Mouse (Mus musculus): ENCODE measurements around the gene Ccl17. TPM values are rescaled to one million over a fixed set of nuclear protein-coding genes. Genes with fewer than 3 reads are reported as not detected.

The Ccl17 gene
- polyA plus RNA-seq, 1 experiment from 2014 or later = 0.32 TPM

Other genes starting within 250 kb of the Ccl17 start
- gene Rspry1, start 208.5 kb upstream of the Ccl17 start, polyA plus RNA-seq (2015; fragmentation: Nextera tagmentation; extraction: Ambion mirVana) = 33.7 and 35.2 TPM in 2 replicates
- gene Fam192a, start 208.5 kb upstream of the Ccl17 start, polyA plus RNA-seq (2015; fragmentation: Nextera tagmentation; extraction: Ambion mirVana) = 55.4 and 59.8 TPM in 2 replicates
- 147 TPM in 2 replicates for gene Arl2bp, start 143.9 kb upstream of the Ccl17 start, polyA plus RNA-seq (2015; fragmentation: Nextera tagmentation; extraction: Ambion mirVana)
- 3.5 and 3.6 TPM in 2 replicates for gene Pllp, start 114.2 kb upstream of the Ccl17 start, polyA plus RNA-seq (2015; fragmentation: Nextera tagmentation; extraction: Ambion mirVana)
- 0.06 TPM in 2 replicates for gene Ccl22, start 64.9 kb upstream of the Ccl17 start, polyA plus RNA-seq (2015; fragmentation: Nextera tagmentation; extraction: Ambion mirVana)
- gene Cx3cl1, start 38.4 kb upstream of the Ccl17 start, polyA plus RNA-seq (2015; fragmentation: Nextera tagmentation; extraction: Ambion mirVana) = 6.2 and 8.3 TPM in 2 replicates
- gene Coq9, start 27.9 kb downstream of the Ccl17 start, polyA plus RNA-seq (2015; fragmentation: Nextera tagmentation; extraction: Ambion mirVana) = 63.0 and 68.0 TPM in 2 replicates
- 104 and 105 TPM in 2 replicates for gene Ciapin1, start 27.9 kb downstream of the Ccl17 start, polyA plus RNA-seq (2015; fragmentation: Nextera tagmentation; extraction: Ambion mirVana)
- 161 and 164 TPM in 2 replicates for gene Polr2c, start 47.0 kb downstream of the Ccl17 start, polyA plus RNA-seq (2015; fragmentation: Nextera tagmentation; extraction: Ambion mirVana)
- 40.4 and 45.7 TPM in 2 replicates for gene Dok4, start 65.9 kb downstream of the Ccl17 start, polyA plus RNA-seq (2015; fragmentation: Nextera tagmentation; extraction: Ambion mirVana)
- 28.7 and 29.3 TPM in 2 replicates for gene Ccdc102a, start 107.6 kb downstream of the Ccl17 start, polyA plus RNA-seq (2015; fragmentation: Nextera tagmentation; extraction: Ambion mirVana)
- gene Adgrg5, start 113.2 kb downstream of the Ccl17 start, polyA plus RNA-seq (2015; fragmentation: Nextera tagmentation; extraction: Ambion mirVana) = 0.29 and 0.36 TPM in 2 replicates
- gene Adgrg1, start 164.3 kb downstream of the Ccl17 start, polyA plus RNA-seq (2015; fragmentation: Nextera tagmentation; extraction: Ambion mirVana) = 35.4 and 35.6 TPM in 2 replicates
- 4.3 and 5.2 TPM in 2 replicates for gene Adgrg3, start 207.2 kb downstream of the Ccl17 start, polyA plus RNA-seq (2015; fragmentation: Nextera tagmentation; extraction: Ambion mirVana)
- 0.61 and 0.83 TPM in 2 replicates for gene Drc7, start 244.7 kb downstream of the Ccl17 start, polyA plus RNA-seq (2015; fragmentation: Nextera tagmentation; extraction: Ambion mirVana)

All from lung, embryonic 15.5 days (tissue).